Mouse (Mus musculus): ENCODE measurements around the gene Hmga1b. TPM values are rescaled to one million over a fixed set of nuclear protein-coding genes. Genes with fewer than 3 reads are reported as not detected.
A peak's percentile ranks its signal among the peaks of the same experiment; 100 is the strongest.

Gene Hmga1b
- polyA plus RNA-seq, 1 experiment = 7.0 TPM

GRCm38 (mm10) chr11:120736424-120736823, 26.2 kb upstream of the Hmga1b start:
- Histone ChIP-seq H3K4me3 (ENCODE audit: control insufficient read depth, low read depth, low read length) (no peak overlapping the region), H3K36me3 (ENCODE audit: control insufficient read depth, insufficient read depth, low read length) (no peaks in the 10 kb centered on the region), H3K4me1 (ENCODE audit: control insufficient read depth, insufficient read depth, low read length) (no peaks in the 10 kb centered on the region), H3K27ac (ENCODE audit: control insufficient read depth, insufficient read depth, low read depth, low read length) (no peak overlapping the region), H3K27me3 (ENCODE audit: control insufficient read depth, insufficient read depth, low read length) (no peaks in the 10 kb centered on the region)
- TF ChIP-seq POLR2A (IDR thresholded peaks at IDR 0.05; ENCODE audit: control insufficient read depth, low read depth, low read length) (no peak), CTCF (IDR thresholded peaks at IDR 0.05; ENCODE audit: control insufficient read depth, insufficient read depth, insufficient replicate concordance, low read depth, low read length) (no peak)

- Histone ChIP-seq H3K4me3 (ENCODE audit: control insufficient read depth, low read depth, low read length) (no peak overlapping the region), H3K27ac (ENCODE audit: control insufficient read depth, insufficient read depth, low read depth, low read length) (no peak overlapping the region), H3K36me3 (ENCODE audit: control insufficient read depth, insufficient read depth, low read length) (no peaks in the 10 kb centered on the region), H3K4me1 (ENCODE audit: control insufficient read depth, insufficient read depth, low read length) (no peaks in the 10 kb centered on the region), H3K27me3 (ENCODE audit: control insufficient read depth, insufficient read depth, low read length) (no peaks in the 10 kb centered on the region)
- TF ChIP-seq CTCF (IDR thresholded peaks at IDR 0.05; ENCODE audit: control insufficient read depth, insufficient read depth, insufficient replicate concordance, low read depth, low read length) (no peak), POLR2A (IDR thresholded peaks at IDR 0.05; ENCODE audit: control insufficient read depth, low read depth, low read length) (no peak)
Measured at GRCm38 (mm10) chr11:120740981-120741380, 21.6 kb upstream of the Hmga1b start.

DNA sequence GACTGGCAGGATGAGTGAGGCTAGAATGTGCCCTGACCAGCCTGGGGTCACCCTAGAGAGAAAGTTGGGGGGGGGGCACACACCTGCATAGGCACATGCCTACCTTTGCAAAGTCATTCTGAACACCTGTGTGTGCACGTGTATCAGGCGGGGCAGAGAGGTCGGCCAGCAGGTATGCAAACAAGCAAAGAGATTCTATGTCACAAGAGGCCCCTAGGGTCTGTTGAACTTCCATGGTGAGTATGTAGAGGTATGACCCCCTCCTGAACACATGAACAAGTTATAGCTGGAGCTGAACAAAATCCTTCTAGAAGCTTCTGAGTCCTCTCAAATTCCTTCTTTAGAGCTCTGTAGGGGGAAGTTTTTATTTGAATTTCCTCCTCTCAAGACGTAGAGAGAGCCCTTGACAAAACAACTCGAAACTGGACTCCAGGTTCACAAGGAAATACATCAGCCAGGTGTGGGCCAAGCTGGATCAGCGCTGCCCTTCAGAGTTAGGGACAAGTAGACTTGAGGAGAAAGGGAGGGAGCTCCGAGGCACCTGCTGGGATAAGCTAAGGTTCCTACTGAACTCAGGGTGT, 18.4 kb upstream of the Hmga1b start:
- TF ChIP-seq POLR2A (IDR thresholded peaks at IDR 0.05; ENCODE audit: control insufficient read depth, low read depth, low read length) (no peak), CTCF (IDR thresholded peaks at IDR 0.05; ENCODE audit: control insufficient read depth, insufficient read depth, insufficient replicate concordance, low read depth, low read length) (no peak)

DNA sequence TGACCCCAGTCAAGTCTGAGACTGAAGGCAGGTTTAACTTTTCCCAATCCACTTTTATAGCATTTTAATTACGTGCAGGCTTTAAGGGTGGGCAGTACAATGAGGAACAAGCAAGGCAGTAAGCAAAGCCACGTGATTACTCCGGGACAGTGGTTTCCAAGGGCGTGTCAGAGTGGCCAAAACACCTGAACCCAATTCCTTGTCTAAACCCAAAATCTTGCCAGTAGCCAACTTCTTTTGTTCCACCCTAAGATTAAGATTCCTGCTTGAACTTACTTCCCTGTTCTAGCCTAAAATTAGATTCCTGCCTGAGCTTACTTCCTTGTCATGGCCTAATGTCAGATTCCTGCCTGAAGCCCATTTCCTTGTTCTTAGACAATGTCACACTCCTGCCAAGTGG, 14.6 kb upstream of the Hmga1b start:
- no peaks in the 10 kb centered on the region for H3K27me3 ChIP-seq (ENCODE audit: control insufficient read depth, insufficient read depth, low read length)
- TF ChIP-seq POLR2A (IDR thresholded peaks at IDR 0.05; ENCODE audit: control insufficient read depth, low read depth, low read length) (no peak), CTCF (IDR thresholded peaks at IDR 0.05; ENCODE audit: control insufficient read depth, insufficient read depth, insufficient replicate concordance, low read depth, low read length) (no peak)
- H3K4me3 ChIP-seq (ENCODE audit: control insufficient read depth, low read depth, low read length) = no peak overlapping the region
- no peaks in the 10 kb centered on the region for H3K36me3 ChIP-seq (ENCODE audit: control insufficient read depth, insufficient read depth, low read length)
- H3K27ac ChIP-seq (ENCODE audit: control insufficient read depth, insufficient read depth, low read depth, low read length) = no peak overlapping the region
- H3K4me1 ChIP-seq (ENCODE audit: control insufficient read depth, insufficient read depth, low read length) = peaks cover 5% of the 10 kb centered on the region

More for the DNA sequence above, 18.4 kb upstream of the Hmga1b start:
- H3K4me1 ChIP-seq (ENCODE audit: control insufficient read depth, insufficient read depth, low read length) = no peaks in the 10 kb centered on the region
- no peak overlapping the region for H3K27ac ChIP-seq (ENCODE audit: control insufficient read depth, insufficient read depth, low read depth, low read length)
- no peaks in the 10 kb centered on the region for H3K27me3 ChIP-seq (ENCODE audit: control insufficient read depth, insufficient read depth, low read length)
- no peaks in the 10 kb centered on the region for H3K36me3 ChIP-seq (ENCODE audit: control insufficient read depth, insufficient read depth, low read length)
- no peak overlapping the region for H3K4me3 ChIP-seq (ENCODE audit: control insufficient read depth, low read depth, low read length)

DNA sequence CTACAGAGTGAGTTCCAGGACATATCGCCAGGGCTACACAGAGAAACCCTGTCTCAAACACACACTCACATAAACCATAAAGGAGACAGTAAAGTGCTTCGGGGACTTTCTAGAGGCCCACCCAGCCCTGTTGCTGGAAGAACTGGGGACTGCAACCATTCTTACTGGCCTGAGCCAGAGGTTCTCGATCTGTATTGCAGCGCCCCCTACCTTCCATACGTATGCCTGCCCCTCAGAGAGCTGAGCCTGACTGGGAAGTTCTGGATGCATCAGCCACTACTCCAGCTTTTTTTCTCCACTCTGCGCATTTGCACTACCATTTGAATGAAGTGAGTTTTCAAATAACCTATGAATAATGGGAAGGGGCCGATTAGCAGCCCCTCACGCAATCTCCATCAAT, 13.2 kb upstream of the Hmga1b start:
- Histone ChIP-seq H3K4me3 (ENCODE audit: control insufficient read depth, low read depth, low read length) (no peak overlapping the region), H3K4me1 (ENCODE audit: control insufficient read depth, insufficient read depth, low read length) (peaks cover 5% of the 10 kb centered on the region), H3K27ac (ENCODE audit: control insufficient read depth, insufficient read depth, low read depth, low read length) (no peak overlapping the region), H3K27me3 (ENCODE audit: control insufficient read depth, insufficient read depth, low read length) (no peaks in the 10 kb centered on the region), H3K36me3 (ENCODE audit: control insufficient read depth, insufficient read depth, low read length) (no peaks in the 10 kb centered on the region)
- TF ChIP-seq POLR2A (IDR thresholded peaks at IDR 0.05; ENCODE audit: control insufficient read depth, low read depth, low read length) (no peak), CTCF (IDR thresholded peaks at IDR 0.05; ENCODE audit: control insufficient read depth, insufficient read depth, insufficient replicate concordance, low read depth, low read length) (peak; percentile 53; the same call in 1 of the 2 replicates)

- no peak for TF ChIP-seq CTCF (IDR thresholded peaks at IDR 0.05; ENCODE audit: control insufficient read depth, insufficient read depth, insufficient replicate concordance, low read depth, low read length)
- no peak for TF ChIP-seq POLR2A (IDR thresholded peaks at IDR 0.05; ENCODE audit: control insufficient read depth, low read depth, low read length)
- Histone ChIP-seq H3K27ac (ENCODE audit: control insufficient read depth, insufficient read depth, low read depth, low read length) (no peak overlapping the region), H3K4me1 (ENCODE audit: control insufficient read depth, insufficient read depth, low read length) (peaks cover 5% of the 10 kb centered on the region), H3K27me3 (ENCODE audit: control insufficient read depth, insufficient read depth, low read length) (no peaks in the 10 kb centered on the region), H3K4me3 (ENCODE audit: control insufficient read depth, low read depth, low read length) (no peak overlapping the region), H3K36me3 (ENCODE audit: control insufficient read depth, insufficient read depth, low read length) (no peaks in the 10 kb centered on the region)
Measured at GRCm38 (mm10) chr11:120751606-120752005, 11.0 kb upstream of the Hmga1b start.

DNA sequence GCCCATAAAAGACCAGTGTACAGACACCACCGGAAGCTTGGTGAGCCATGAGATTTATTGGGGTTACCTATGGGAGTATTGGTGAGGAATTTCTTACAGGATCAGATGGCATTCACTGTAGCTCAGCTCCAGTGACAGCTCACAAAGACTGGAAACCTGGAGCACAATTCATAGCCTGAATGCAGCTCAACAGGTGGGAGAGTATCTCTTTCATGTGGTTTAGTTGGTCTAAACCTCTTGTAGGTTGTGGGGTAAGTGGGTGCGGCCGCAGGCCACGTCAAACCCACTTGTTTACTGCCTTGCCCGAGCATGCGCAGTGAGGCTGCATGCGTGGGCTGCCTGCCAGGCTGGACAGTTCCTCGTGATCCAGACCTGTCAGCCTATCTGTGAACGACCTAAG, 2.4 kb upstream of the Hmga1b start:
- no peaks in the 10 kb centered on the region for H3K27me3 ChIP-seq (ENCODE audit: control insufficient read depth, insufficient read depth, low read length)

More for the DNA sequence above, 2.4 kb upstream of the Hmga1b start:
- no peak overlapping the region for H3K27ac ChIP-seq (ENCODE audit: control insufficient read depth, insufficient read depth, low read depth, low read length)
- H3K4me1 ChIP-seq (ENCODE audit: control insufficient read depth, insufficient read depth, low read length) = peaks cover 3% of the 10 kb centered on the region
- H3K36me3 ChIP-seq (ENCODE audit: control insufficient read depth, insufficient read depth, low read length) = no peaks in the 10 kb centered on the region
- TF ChIP-seq POLR2A (IDR thresholded peaks at IDR 0.05; ENCODE audit: control insufficient read depth, low read depth, low read length) (no peak), CTCF (IDR thresholded peaks at IDR 0.05; ENCODE audit: control insufficient read depth, insufficient read depth, insufficient replicate concordance, low read depth, low read length) (no peak)
- H3K4me3 ChIP-seq (ENCODE audit: control insufficient read depth, low read depth, low read length) = no peak overlapping the region

Measured in testis, adult 2 months (tissue).